Mouse (Mus musculus): Measurements from ENCODE around the gene Per3. TPM values are rescaled to one million over a fixed set of nuclear protein-coding genes. Genes with fewer than 3 reads are reported as not detected.
A peak's percentile ranks its signal among the peaks of the same experiment; 100 is the strongest.

The Per3 gene
- total and polyA plus RNA-seq, 2 experiments from 2014 or later: 13.4 to 28.7 TPM

- Histone ChIP-seq H3K4me2 (ENCODE audit: low read depth, low read length) (no peak overlapping the region), H3K27me3 (ENCODE audit: control insufficient read depth, insufficient read depth, low read length) (no peaks in the 10 kb centered on the region), H3K36me3 (replicated peaks; ENCODE audit: control insufficient read depth, insufficient read depth, low read length) (peaks cover 8% of the 10 kb centered on the region; the same call in 1 of the 2 replicates), H3K9me3 (replicated peaks; ENCODE audit: control insufficient read depth, low read length) (0 out of 2 replicates have a peak, but pooled peaks cover 4% of the 10 kb centered on the region), H3K27ac (ENCODE audit: low read depth) (no peak overlapping the region), H3K4me3 (ENCODE audit: low read depth, low read length) (no peak overlapping the region), H3K9ac (replicated peaks; ENCODE audit: low read depth, low read length) (no peak overlapping the region), H3K4me1 (ENCODE audit: control insufficient read depth, insufficient read depth) (peaks cover 5% of the 10 kb centered on the region; the same call in 1 of the 2 replicates)
- DNase-seq (ENCODE audit: low spot score): no peak
- no peak for ATAC-seq (ENCODE audit: insufficient read depth, low read depth)
- no peak for TF ChIP-seq CTCF (IDR thresholded peaks at IDR 0.05; ENCODE audit: low read depth)
- WGBS: 96% methylated on average over 4 of the region's 4 CpGs
Observed at GRCm38 (mm10) chr4:151059566-151059965, 15.1 kb upstream of the Per3 start.

- H3K27me3 ChIP-seq (ENCODE audit: control insufficient read depth, insufficient read depth, low read length): no peaks in the 10 kb centered on the region
- 72% methylated on average over 4 of the region's 4 CpGs for WGBS
- H3K4me1 ChIP-seq (ENCODE audit: control insufficient read depth, insufficient read depth): peaks cover 5% of the 10 kb centered on the region; the same call in 1 of the 2 replicates
- no peak overlapping the region for H3K9ac ChIP-seq (replicated peaks; ENCODE audit: low read depth, low read length)
- DNase-seq (ENCODE audit: low spot score) (no peak), ATAC-seq (ENCODE audit: insufficient read depth, low read depth) (no peak)
- peaks cover 17% of the 10 kb centered on the region for H3K36me3 ChIP-seq (replicated peaks; ENCODE audit: control insufficient read depth, insufficient read depth, low read length)
- 0 out of 2 replicates have a peak, but pooled peaks cover 4% of the 10 kb centered on the region for H3K9me3 ChIP-seq (replicated peaks; ENCODE audit: control insufficient read depth, low read length)
- TF ChIP-seq CTCF (IDR thresholded peaks at IDR 0.05; ENCODE audit: low read depth): no peak
- TF ChIP-seq EP300 (IDR thresholded peaks at IDR 0.05; ENCODE audit: low read depth): no peak
- H3K4me3 ChIP-seq (ENCODE audit: low read depth, low read length): peak overlapping the region; percentile 89
- peak overlapping the region; percentile 69 for H3K27ac ChIP-seq (ENCODE audit: low read depth)
- peak overlapping the region; percentile 65 for H3K4me2 ChIP-seq (ENCODE audit: low read depth, low read length)
Observed at GRCm38 (mm10) chr4:151058634-151059033, 14.2 kb upstream of the Per3 start.

- Histone ChIP-seq H3K4me3 (ENCODE audit: low read depth, low read length) (peak within 1 kb of the TSS; percentile 89), H3K4me1 (ENCODE audit: control insufficient read depth, insufficient read depth) (peaks cover 5% of the 10 kb centered on the region; the same call in 1 of the 2 replicates), H3K9me3 (replicated peaks; ENCODE audit: control insufficient read depth, low read length) (0 out of 2 replicates have a peak, but pooled peaks cover 4% of the 10 kb centered on the region), H3K4me2 (ENCODE audit: low read depth, low read length) (peak within 1 kb of the TSS; percentile 89), H3K36me3 (replicated peaks; ENCODE audit: control insufficient read depth, insufficient read depth, low read length) (peaks cover 25% of the 10 kb centered on the region), H3K9ac (replicated peaks; ENCODE audit: low read depth, low read length) (peak within 1 kb of the TSS; percentile 86), H3K27ac (ENCODE audit: low read depth) (peak within 1 kb of the TSS; percentile 95), H3K27me3 (ENCODE audit: control insufficient read depth, insufficient read depth, low read length) (no peaks in the 10 kb centered on the region)
- WGBS: under 1% methylated on average over 90 of the region's 114 CpGs
- ATAC-seq (ENCODE audit: insufficient read depth, low read depth) (peak; percentile 99), DNase-seq (ENCODE audit: low spot score) (peak; percentile 99)
- TF ChIP-seq EP300 (IDR thresholded peaks at IDR 0.05; ENCODE audit: low read depth) (peak; percentile 66; the same call in 1 of the 2 replicates), CTCF (IDR thresholded peaks at IDR 0.05; ENCODE audit: low read depth) (no peak; the same call in 1 of the 2 replicates)
Observed at GRCm38 (mm10) chr4:151057347-151058321, 13.2 kb upstream of the Per3 start, which contains the start of gene Vamp3. TSS of gene Vamp3 (minus strand) at chr4:151057963.

- peaks cover 59% of the 10 kb centered on the region for H3K36me3 ChIP-seq (replicated peaks; ENCODE audit: control insufficient read depth, insufficient read depth, low read length)
- DNase-seq (ENCODE audit: low spot score) (no peak), ATAC-seq (ENCODE audit: insufficient read depth, low read depth) (no peak)
- no peaks in the 10 kb centered on the region for H3K4me1 ChIP-seq (ENCODE audit: control insufficient read depth, insufficient read depth)
- no peaks in the 10 kb centered on the region for H3K9me3 ChIP-seq (replicated peaks; ENCODE audit: control insufficient read depth, low read length)
- no peak overlapping the region for H3K9ac ChIP-seq (replicated peaks; ENCODE audit: low read depth, low read length)
- no peak for TF ChIP-seq EP300 (IDR thresholded peaks at IDR 0.05; ENCODE audit: low read depth)
- TF ChIP-seq CTCF (IDR thresholded peaks at IDR 0.05; ENCODE audit: low read depth): no peak
- no peak overlapping the region for H3K4me2 ChIP-seq (ENCODE audit: low read depth, low read length)
- H3K4me3 ChIP-seq (ENCODE audit: low read depth, low read length): no peak overlapping the region
- H3K27me3 ChIP-seq (ENCODE audit: control insufficient read depth, insufficient read depth, low read length): no peaks in the 10 kb centered on the region
- H3K27ac ChIP-seq (ENCODE audit: low read depth): no peak overlapping the region
- WGBS: 69% methylated on average over 1 of the region's 1 CpGs
Observed at GRCm38 (mm10) chr4:151051162-151051561, 6.7 kb upstream of the Per3 start.

- Histone ChIP-seq H3K27ac (ENCODE audit: low read depth) (no peak overlapping the region), H3K9ac (replicated peaks; ENCODE audit: low read depth, low read length) (no peak overlapping the region), H3K4me1 (ENCODE audit: control insufficient read depth, insufficient read depth) (peaks cover 19% of the 10 kb centered on the region), H3K27me3 (ENCODE audit: control insufficient read depth, insufficient read depth, low read length) (no peaks in the 10 kb centered on the region), H3K4me2 (ENCODE audit: low read depth, low read length) (no peak overlapping the region), H3K4me3 (ENCODE audit: low read depth, low read length) (no peak overlapping the region), H3K36me3 (replicated peaks; ENCODE audit: control insufficient read depth, insufficient read depth, low read length) (peaks cover 33% of the 10 kb centered on the region), H3K9me3 (replicated peaks; ENCODE audit: control insufficient read depth, low read length) (no peaks in the 10 kb centered on the region)
- ATAC-seq (ENCODE audit: insufficient read depth, low read depth): no peak
- DNase-seq (ENCODE audit: low spot score): no peak
- no peak for TF ChIP-seq EP300 (IDR thresholded peaks at IDR 0.05; ENCODE audit: low read depth)
- TF ChIP-seq CTCF (IDR thresholded peaks at IDR 0.05; ENCODE audit: low read depth): no peak
- WGBS: 82% methylated on average over 3 of the region's 3 CpGs
Observed at GRCm38 (mm10) chr4:151046524-151046923, 2.1 kb upstream of the Per3 start.
